Mouse (Mus musculus): Measurements from ENCODE around the gene Otud4. TPM values are rescaled to one million over a fixed set of nuclear protein-coding genes. Genes with fewer than 3 reads are reported as not detected.
"Not testable (repeated sequence)": the region's sequence is repeated elsewhere in the genome, so short reads cannot be mapped to it uniquely, and the experiment has no call there.

Gene Otud4
- polyA plus RNA-seq (2015; fragmentation: Nextera tagmentation; extraction: Ambion mirVana): 15.7 and 16.0 TPM in 2 replicates

GRCm38 (mm10) chr8:79639586-79640451 lies at the start of gene Otud4:
TSS of gene Otud4 (plus strand) at chr8:79639618.
- Histone ChIP-seq H3K27me3 (no peaks in the 10 kb centered on the region), H3K4me1 (peaks cover 32% of the 10 kb centered on the region), H3K4me3 (replicated peaks) (peak within 1 kb of the TSS; percentile 83), H3K9ac (peak within 1 kb of the TSS; percentile 86), H3K36me3 (peaks cover 11% of the 10 kb centered on the region), H3K9me3 (replicated peaks) (no peaks in the 10 kb centered on the region), H3K4me2 (peak within 1 kb of the TSS; percentile 82), H3K27ac (peak within 1 kb of the TSS; percentile 96)
- peak; percentile 68 for ATAC-seq (replicated peaks; ENCODE audit: low FRiP score)
- under 1% methylated on average over 103 of the region's 103 CpGs for WGBS

GRCm38 (mm10) chr8:79600962-79601361 lies 38.5 kb upstream of the Otud4 start:
- Histone ChIP-seq H3K9ac (no peak overlapping the region), H3K4me3 (replicated peaks) (no peak overlapping the region), H3K4me2 (no peak overlapping the region), H3K27ac (no peak overlapping the region), H3K9me3 (replicated peaks) (no peaks in the 10 kb centered on the region), H3K27me3 (no peaks in the 10 kb centered on the region), H3K36me3 (no peaks in the 10 kb centered on the region), H3K4me1 (peaks cover 3% of the 10 kb centered on the region; the same call in 1 of the 2 replicates)
- no peak for ATAC-seq (replicated peaks; ENCODE audit: low FRiP score)
- WGBS: 92% methylated on average over 1 of the region's 1 CpGs

GRCm38 (mm10) chr8:79603204-79603603 lies 36.2 kb upstream of the Otud4 start:
- H3K36me3 ChIP-seq; H3K27ac ChIP-seq; H3K9me3 ChIP-seq (replicated peaks); H3K4me2 ChIP-seq; H3K4me3 ChIP-seq (replicated peaks); ATAC-seq (replicated peaks; ENCODE audit: low FRiP score); H3K27me3 ChIP-seq; H3K4me1 ChIP-seq; H3K9ac ChIP-seq: not testable (repeated sequence)
- WGBS: 45% methylated on average over 2 of the region's 2 CpGs

GRCm38 (mm10) chr8:79606225-79606624 lies 33.2 kb upstream of the Otud4 start:
- no peaks in the 10 kb centered on the region for H3K27me3 ChIP-seq
- H3K9me3 ChIP-seq (replicated peaks): no peaks in the 10 kb centered on the region
- H3K4me3 ChIP-seq (replicated peaks): no peak overlapping the region
- H3K4me1 ChIP-seq: no peaks in the 10 kb centered on the region
- no peak overlapping the region for H3K9ac ChIP-seq
- no peaks in the 10 kb centered on the region for H3K36me3 ChIP-seq
- no peak overlapping the region for H3K4me2 ChIP-seq
- ATAC-seq (replicated peaks; ENCODE audit: low FRiP score): no peak
- 0 out of 2 replicates have a peak overlapping the region, but pooled peaks have one; percentile 45 for H3K27ac ChIP-seq

GRCm38 (mm10) chr8:79606751-79607300 lies 32.6 kb upstream of the Otud4 start:
- peak; percentile 54; the same call in 1 of the 2 replicates for ATAC-seq (replicated peaks; ENCODE audit: low FRiP score)
- H3K4me2 ChIP-seq: no peak overlapping the region

GRCm38 (mm10) chr8:79608701-79609100 lies 30.7 kb upstream of the Otud4 start:
- no peaks in the 10 kb centered on the region for H3K27me3 ChIP-seq
- no peak overlapping the region for H3K27ac ChIP-seq
- H3K9ac ChIP-seq: no peak overlapping the region
- no peak for ATAC-seq (replicated peaks; ENCODE audit: low FRiP score)
- no peak overlapping the region for H3K4me2 ChIP-seq
- H3K4me3 ChIP-seq (replicated peaks): no peak overlapping the region
- no peaks in the 10 kb centered on the region for H3K36me3 ChIP-seq
- peaks cover 3% of the 10 kb centered on the region; the same call in 1 of the 2 replicates for H3K4me1 ChIP-seq
- WGBS: 79% methylated on average over 3 of the region's 3 CpGs
- no peaks in the 10 kb centered on the region for H3K9me3 ChIP-seq (replicated peaks)

More at GRCm38 (mm10) chr8:79606751-79607300, 32.6 kb upstream of the Otud4 start:
- 49% methylated on average over 5 of the region's 5 CpGs for WGBS
- Histone ChIP-seq H3K4me1 (no peaks in the 10 kb centered on the region), H3K9ac (no peak overlapping the region), H3K27ac (0 out of 2 replicates have a peak overlapping the region, but pooled peaks have one; percentile 45), H3K4me3 (replicated peaks) (no peak overlapping the region), H3K27me3 (no peaks in the 10 kb centered on the region), H3K36me3 (no peaks in the 10 kb centered on the region), H3K9me3 (replicated peaks) (no peaks in the 10 kb centered on the region)

GRCm38 (mm10) chr8:79610268-79610667 lies 29.1 kb upstream of the Otud4 start:
- ATAC-seq (replicated peaks; ENCODE audit: low FRiP score): no peak
- Histone ChIP-seq H3K9me3 (replicated peaks) (no peaks in the 10 kb centered on the region), H3K27ac (no peak overlapping the region), H3K4me3 (replicated peaks) (no peak overlapping the region), H3K9ac (no peak overlapping the region), H3K36me3 (no peaks in the 10 kb centered on the region), H3K27me3 (no peaks in the 10 kb centered on the region), H3K4me1 (peaks cover 3% of the 10 kb centered on the region; the same call in 1 of the 2 replicates), H3K4me2 (no peak overlapping the region)

- Histone ChIP-seq H3K27me3 (no peaks in the 10 kb centered on the region), H3K4me1 (peaks cover 3% of the 10 kb centered on the region; the same call in 1 of the 2 replicates), H3K4me3 (replicated peaks) (no peak overlapping the region), H3K36me3 (no peaks in the 10 kb centered on the region), H3K9ac (no peak overlapping the region), H3K9me3 (replicated peaks) (no peaks in the 10 kb centered on the region), H3K27ac (no peak overlapping the region; the same call in 1 of the 2 replicates), H3K4me2 (no peak overlapping the region)
- WGBS: 69% methylated on average over 6 of the region's 6 CpGs
- ATAC-seq (replicated peaks; ENCODE audit: low FRiP score): no peak
Measured at GRCm38 (mm10) chr8:79612298-79612697, 27.1 kb upstream of the Otud4 start.

- Histone ChIP-seq H3K9ac (no peak overlapping the region), H3K9me3 (replicated peaks) (no peaks in the 10 kb centered on the region), H3K27ac (0 out of 2 replicates have a peak overlapping the region, but pooled peaks have one; percentile 4), H3K4me3 (replicated peaks) (no peak overlapping the region), H3K27me3 (no peaks in the 10 kb centered on the region), H3K4me2 (no peak overlapping the region), H3K36me3 (no peaks in the 10 kb centered on the region), H3K4me1 (peaks cover 3% of the 10 kb centered on the region; the same call in 1 of the 2 replicates)
- no peak for ATAC-seq (replicated peaks; ENCODE audit: low FRiP score)
- WGBS: 46% methylated on average over 5 of the region's 5 CpGs
Measured at GRCm38 (mm10) chr8:79612965-79613364, 26.5 kb upstream of the Otud4 start.

GRCm38 (mm10) chr8:79615741-79616350 lies 23.6 kb upstream of the Otud4 start:
- H3K4me3 ChIP-seq (replicated peaks): no peak overlapping the region
- peak overlapping the region; percentile 5; the same call in 1 of the 2 replicates for H3K27ac ChIP-seq
- H3K9me3 ChIP-seq (replicated peaks): no peaks in the 10 kb centered on the region
- no peaks in the 10 kb centered on the region for H3K27me3 ChIP-seq
- H3K9ac ChIP-seq: no peak overlapping the region
- H3K4me2 ChIP-seq: no peak overlapping the region
- peak; percentile 57 for ATAC-seq (replicated peaks; ENCODE audit: low FRiP score)
- no peaks in the 10 kb centered on the region for H3K36me3 ChIP-seq
- WGBS: 71% methylated on average over 6 of the region's 6 CpGs
- H3K4me1 ChIP-seq: peaks cover 14% of the 10 kb centered on the region

- Histone ChIP-seq H3K36me3 (no peaks in the 10 kb centered on the region), H3K9ac (no peak overlapping the region), H3K27ac (no peak overlapping the region), H3K27me3 (no peaks in the 10 kb centered on the region), H3K9me3 (replicated peaks) (no peaks in the 10 kb centered on the region), H3K4me3 (replicated peaks) (no peak overlapping the region), H3K4me1 (peaks cover 13% of the 10 kb centered on the region), H3K4me2 (no peak overlapping the region)
- 56% methylated on average over 5 of the region's 5 CpGs for WGBS
- ATAC-seq (replicated peaks; ENCODE audit: low FRiP score): no peak
Measured at GRCm38 (mm10) chr8:79618906-79619305, 20.5 kb upstream of the Otud4 start.

GRCm38 (mm10) chr8:79619353-79619752 lies 20.1 kb upstream of the Otud4 start:
- ATAC-seq (replicated peaks; ENCODE audit: low FRiP score): no peak
- WGBS: 74% methylated on average over 2 of the region's 2 CpGs
- no peaks in the 10 kb centered on the region for H3K27me3 ChIP-seq
- no peaks in the 10 kb centered on the region for H3K36me3 ChIP-seq
- H3K4me1 ChIP-seq: peaks cover 13% of the 10 kb centered on the region
- H3K27ac ChIP-seq: no peak overlapping the region
- no peak overlapping the region for H3K4me3 ChIP-seq (replicated peaks)
- no peaks in the 10 kb centered on the region for H3K9me3 ChIP-seq (replicated peaks)
- no peak overlapping the region for H3K9ac ChIP-seq
- H3K4me2 ChIP-seq: no peak overlapping the region
